Mouse (Mus musculus) neural tube, embryonic 11.5 days (tissue): ENCODE measurements around the gene Fgf22. TPM values are rescaled to one million over a fixed set of nuclear protein-coding genes. Genes with fewer than 3 reads are reported as not detected.
A peak's percentile ranks its signal among the peaks of the same experiment; 100 is the strongest.

Experiments used
- ATAC-seq: fragments of 200-750 bp; cut with Nextera tagmentation; 2 replicates; pipeline ENCODE4 v1.8.0; 2017; ENCODE audit warnings: moderate number of reproducible peaks, mild to moderate bottlenecking, moderate TSS enrichment, moderate library complexity; ENCODE audit not compliant: insufficient read depth, low FRiP score, low TSS enrichment
- DNase-seq: peaks from one replicate; pipeline ENCODE4 v3.0.0-alpha.2; 2015; ENCODE audit warnings: low spot score
- H3K27ac ChIP-seq: fragments of 300-500 bp; sonication (generic); 2 replicates; pipeline ENCODE4 v1.5.1; 2014; ENCODE audit warnings: low read depth, mild to moderate bottlenecking, low read length
- H3K27me3 ChIP-seq: fragments of 300-500 bp; sonication (generic); 2 replicates; pipeline ENCODE4 v1.6.1; 2014; ENCODE audit warnings: mild to moderate bottlenecking, low read length, mixed read lengths; ENCODE audit not compliant: control insufficient read depth, insufficient read depth
- H3K36me3 ChIP-seq: fragments of 300-500 bp; sonication (generic); 2 replicates; pipeline ENCODE4 v1.6.1; 2014; ENCODE audit warnings: mild to moderate bottlenecking, low read length, moderate library complexity, mixed read lengths; ENCODE audit not compliant: control insufficient read depth, insufficient read depth
- H3K4me1 ChIP-seq: fragments of 300-500 bp; sonication (generic); 2 replicates; pipeline ENCODE4 v1.6.1; 2014; ENCODE audit warnings: low read length, mixed read lengths; ENCODE audit not compliant: control insufficient read depth, insufficient read depth
- H3K4me2 ChIP-seq: fragments of 300-500 bp; sonication (generic); 2 replicates; pipeline ENCODE4 v1.6.1; 2014; ENCODE audit warnings: low read depth, mild to moderate bottlenecking, moderate library complexity
- H3K4me3 ChIP-seq: fragments of 300-500 bp; sonication (generic); 2 replicates; pipeline ENCODE4 v1.5.1; 2014; ENCODE audit warnings: low read depth, low read length
- H3K9ac ChIP-seq: fragments of 300-500 bp; sonication (generic); 2 replicates; pipeline ENCODE4 v1.6.1; 2014; ENCODE audit warnings: mild to moderate bottlenecking, low read length
- H3K9me3 ChIP-seq: fragments of 300-500 bp; sonication (generic); 2 replicates; pipeline ENCODE4 v1.6.1; 2016; ENCODE audit warnings: low read length; ENCODE audit not compliant: control insufficient read depth
- WGBS: fragments of 180-500 bp; shearing (Covaris S2); extraction: QIAGEN DNeasy Blood & Tissue Kit; methylation state at CpG from one replicate; pipeline ENCODE4 v1.1.7; 2014; 5-methylcytosine and 5-hydroxymethylcytosine counted together
- polyA plus RNA-seq: library from polyadenylated mRNA; unstranded; fragments of >200 nt; fragmentation: Nextera tagmentation; extraction: Ambion mirVana; gene quantifications from 2 replicates; pipeline ENCODE4 v1.2.1, GENCODE M21; 2014

The Fgf22 gene
- polyA plus RNA-seq, 1 experiment from 2014 or later = 0.20 TPM

DNA sequence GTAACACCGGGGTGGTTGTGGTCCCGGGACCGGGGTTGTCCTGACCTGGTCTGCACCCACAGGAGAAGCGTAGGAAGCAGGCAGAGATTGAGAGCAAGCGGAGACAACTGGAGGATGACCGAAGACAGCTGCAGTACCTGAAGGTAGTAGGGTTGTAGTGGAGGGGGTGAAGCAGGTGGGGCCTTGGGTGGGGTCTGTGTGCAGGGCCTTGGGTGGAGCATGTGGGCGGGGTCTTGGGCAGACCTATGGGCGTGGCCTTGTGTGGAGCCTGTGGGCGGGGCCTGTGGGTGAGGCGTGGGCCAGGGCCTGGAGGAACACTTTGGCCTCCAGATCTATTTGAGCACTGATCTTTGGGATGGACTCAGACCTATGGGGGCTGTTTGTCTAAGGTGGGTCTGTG is 52.1 kb downstream of the Fgf22 start:
- WGBS = 76% methylated on average over 10 of the region's 10 CpGs
- Histone ChIP-seq H3K4me2 (no peak overlapping the region), H3K4me3 (no peak overlapping the region), H3K9me3 (no peaks in the 10 kb centered on the region), H3K4me1 (peaks cover 48% of the 10 kb centered on the region), H3K27ac (no peak overlapping the region), H3K36me3 (peaks cover 8% of the 10 kb centered on the region), H3K9ac (no peak overlapping the region; the same call in 1 of the 2 replicates), H3K27me3 (no peaks in the 10 kb centered on the region)
- no peak for ATAC-seq
- DNase-seq = no peak

DNA sequence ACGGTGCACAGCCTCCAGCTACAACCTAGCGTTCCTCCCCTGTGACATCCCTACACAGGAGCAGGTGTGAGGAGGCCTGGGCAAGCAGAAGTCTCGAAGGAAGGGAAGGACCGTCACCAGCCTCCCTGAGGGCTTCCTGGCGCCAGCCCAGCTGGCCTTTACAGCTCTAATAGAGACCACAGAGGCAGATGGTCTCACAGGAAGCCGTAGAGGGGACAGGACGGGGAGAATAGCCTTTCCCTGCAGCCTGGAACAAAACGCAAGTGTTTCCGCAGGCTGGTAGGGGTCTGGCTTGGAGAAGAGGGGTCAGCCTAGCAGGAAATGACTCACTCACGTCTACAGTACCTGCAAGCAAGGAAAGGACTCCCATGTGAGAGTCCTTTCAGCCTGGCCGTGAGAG is 53.0 kb downstream of the Fgf22 start:
- peaks cover 40% of the 10 kb centered on the region for H3K4me1 ChIP-seq

More for the DNA sequence above, 53.0 kb downstream of the Fgf22 start:
- no peak for ATAC-seq
- Histone ChIP-seq H3K4me3 (no peak overlapping the region), H3K27me3 (no peaks in the 10 kb centered on the region), H3K9me3 (no peaks in the 10 kb centered on the region), H3K4me2 (no peak overlapping the region), H3K27ac (peak overlapping the region; percentile 64; the same call in 1 of the 2 replicates), H3K9ac (0 out of 2 replicates have a peak overlapping the region, but pooled peaks have one; percentile 12), H3K36me3 (peaks cover 8% of the 10 kb centered on the region)
- WGBS = 52% methylated on average over 11 of the region's 11 CpGs
- no peak for DNase-seq

Other genes starting within 250 kb of the Fgf22 start
- gene Plpp2, start 221.3 kb upstream of the Fgf22 start, polyA plus RNA-seq = 21.2 and 23.2 TPM in 2 replicates
- gene Mier2, start 199.9 kb upstream of the Fgf22 start, polyA plus RNA-seq = 50.8 and 58.2 TPM in 2 replicates
- not detected in 2 replicates for gene Theg, start 167.7 kb upstream of the Fgf22 start, polyA plus RNA-seq
- gene C2cd4c, start 141.1 kb upstream of the Fgf22 start, polyA plus RNA-seq = 0.08 TPM in 1 of 2 replicates, not detected in the other
- gene Shc2, start 117.2 kb upstream of the Fgf22 start, polyA plus RNA-seq = 17.2 and 23.1 TPM in 2 replicates
- gene Odf3l2, start 109.3 kb upstream of the Fgf22 start, polyA plus RNA-seq = not detected in 2 replicates
- 1.5 and 2.5 TPM in 2 replicates for gene Madcam1, start 90.5 kb upstream of the Fgf22 start, polyA plus RNA-seq
- 71.2 and 78.7 TPM in 2 replicates for gene Tpgs1, start 85.7 kb upstream of the Fgf22 start, polyA plus RNA-seq
- 165 and 168 TPM in 2 replicates for gene Cdc34, start 72.9 kb upstream of the Fgf22 start, polyA plus RNA-seq
- 0.57 and 0.62 TPM in 2 replicates for gene Gzmm, start 66.1 kb upstream of the Fgf22 start, polyA plus RNA-seq
- 591 and 595 TPM in 2 replicates for gene Bsg, start 50.6 kb upstream of the Fgf22 start, polyA plus RNA-seq
- gene Hcn2, start 38.4 kb upstream of the Fgf22 start, polyA plus RNA-seq = 0.28 and 0.57 TPM in 2 replicates
- 29.5 and 34.1 TPM in 2 replicates for gene Polrmt, start 8.5 kb upstream of the Fgf22 start, polyA plus RNA-seq
- gene Rnf126, start 11.9 kb downstream of the Fgf22 start, polyA plus RNA-seq = 99.7 and 101 TPM in 2 replicates
- gene Fstl3, start 22.2 kb downstream of the Fgf22 start, polyA plus RNA-seq = 1.3 and 1.7 TPM in 2 replicates
- 0.23 TPM in 1 of 2 replicates, not detected in the other for gene Prss57, start 35.9 kb downstream of the Fgf22 start, polyA plus RNA-seq
- gene Palm, start 38.5 kb downstream of the Fgf22 start, polyA plus RNA-seq = 150 and 155 TPM in 2 replicates
- gene Misp, start 65.9 kb downstream of the Fgf22 start, polyA plus RNA-seq = 0.77 and 1.6 TPM in 2 replicates
- gene Ptbp1, start 99.4 kb downstream of the Fgf22 start, polyA plus RNA-seq = 215 and 216 TPM in 2 replicates
- gene Prtn3, start 119.4 kb downstream of the Fgf22 start, polyA plus RNA-seq = 12.5 and 13.7 TPM in 2 replicates
- 142 and 156 TPM in 2 replicates for gene Plppr3, start 119.6 kb downstream of the Fgf22 start, polyA plus RNA-seq
- 0.66 TPM in 1 of 2 replicates, not detected in the other for gene Elane, start 131.2 kb downstream of the Fgf22 start, polyA plus RNA-seq
- not detected in 2 replicates for gene Cfd, start 135.8 kb downstream of the Fgf22 start, polyA plus RNA-seq
- gene Med16, start 153.8 kb downstream of the Fgf22 start, polyA plus RNA-seq = 47.7 and 53.6 TPM in 2 replicates
- 14.5 TPM in 1 of 2 replicates, not detected in the other for gene Gm26602, start 155.8 kb downstream of the Fgf22 start, polyA plus RNA-seq
- 0.77 and 0.80 TPM in 2 replicates for gene Kiss1r, start 161.9 kb downstream of the Fgf22 start, polyA plus RNA-seq
- gene R3hdm4, start 166.1 kb downstream of the Fgf22 start, polyA plus RNA-seq = 150 and 156 TPM in 2 replicates
- gene Arid3a, start 172.0 kb downstream of the Fgf22 start, polyA plus RNA-seq = 7.0 and 8.5 TPM in 2 replicates
- gene Wdr18, start 205.1 kb downstream of the Fgf22 start, polyA plus RNA-seq = 115 TPM in 2 replicates
- 0.16 and 0.30 TPM in 2 replicates for gene Grin3b, start 215.6 kb downstream of the Fgf22 start, polyA plus RNA-seq
- gene Tmem259, start 229.3 kb downstream of the Fgf22 start, polyA plus RNA-seq = 16.1 and 17.7 TPM in 2 replicates
- 167 and 187 TPM in 2 replicates for gene Cnn2, start 233.5 kb downstream of the Fgf22 start, polyA plus RNA-seq
- 4.3 and 7.0 TPM in 2 replicates for gene Abca7, start 241.4 kb downstream of the Fgf22 start, polyA plus RNA-seq